Mouse (Mus musculus): ENCODE data around the gene Cyp1a2. TPM values are rescaled to one million over a fixed set of nuclear protein-coding genes. Genes with fewer than 3 reads are reported as not detected.

Gene Cyp1a2
- total RNA-seq, 2 experiments from 2014 or later, result not detected

GRCm38 (mm10) chr9:57647286-57648108 is 36.0 kb downstream of the Cyp1a2 start:
- no peak for ATAC-seq (replicated peaks; ENCODE audit: poor library complexity, severe bottlenecking)

- peak; percentile 74 for ATAC-seq (replicated peaks; ENCODE audit: poor library complexity, severe bottlenecking)
These were observed 36.9 kb downstream of the Cyp1a2 start for GRCm38 (mm10) chr9:57646551-57647103.

DNA sequence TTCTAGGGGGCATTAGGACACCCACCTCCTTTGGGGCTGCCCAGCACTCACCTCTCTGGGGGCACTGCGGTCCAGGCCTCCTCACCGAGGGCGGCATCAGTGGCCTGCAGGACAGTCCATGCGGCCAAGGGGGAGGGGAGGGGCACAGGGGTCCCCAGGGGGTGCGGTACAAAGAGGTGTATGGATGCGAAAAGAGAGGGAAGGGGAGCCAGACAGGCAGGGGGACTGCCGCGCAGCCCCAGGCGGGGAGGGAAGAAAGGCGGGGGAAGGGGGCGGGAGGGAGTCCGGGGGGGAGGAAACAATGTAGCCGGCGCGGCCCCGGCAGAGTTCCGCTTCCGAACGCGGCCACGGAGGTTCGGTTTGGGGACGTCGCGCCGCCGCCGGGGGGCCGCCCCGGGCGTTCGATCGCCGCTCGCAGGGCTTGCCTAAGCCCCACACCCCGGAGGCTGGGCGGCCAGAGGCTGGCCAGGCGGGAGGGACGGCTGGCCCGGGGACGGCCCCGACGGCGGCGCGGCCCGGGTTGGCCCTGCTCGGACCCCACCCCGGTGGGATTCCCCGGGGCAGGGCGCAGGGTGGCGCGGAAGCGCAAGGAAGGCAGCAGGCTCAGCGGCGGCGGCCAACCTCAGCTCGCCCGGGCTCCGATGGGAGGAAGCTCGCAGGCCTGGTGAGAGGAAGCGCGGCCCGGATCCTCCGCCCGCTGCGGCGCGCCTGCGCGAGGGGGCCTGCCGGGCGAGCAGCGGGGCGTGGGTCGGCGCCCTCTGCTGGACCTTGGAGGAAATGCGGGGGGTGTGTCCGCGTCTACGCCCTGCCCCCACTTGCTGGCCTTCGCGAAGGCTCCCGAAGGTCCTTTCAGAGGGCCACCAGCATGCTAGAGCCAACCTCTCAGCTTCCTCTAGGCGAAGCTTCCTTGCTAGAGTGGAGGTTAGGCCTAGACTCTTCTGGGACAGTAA is 38.3 kb downstream of the Cyp1a2 start:
- ATAC-seq (replicated peaks; ENCODE audit: poor library complexity, severe bottlenecking), result peak; percentile 58

DNA sequence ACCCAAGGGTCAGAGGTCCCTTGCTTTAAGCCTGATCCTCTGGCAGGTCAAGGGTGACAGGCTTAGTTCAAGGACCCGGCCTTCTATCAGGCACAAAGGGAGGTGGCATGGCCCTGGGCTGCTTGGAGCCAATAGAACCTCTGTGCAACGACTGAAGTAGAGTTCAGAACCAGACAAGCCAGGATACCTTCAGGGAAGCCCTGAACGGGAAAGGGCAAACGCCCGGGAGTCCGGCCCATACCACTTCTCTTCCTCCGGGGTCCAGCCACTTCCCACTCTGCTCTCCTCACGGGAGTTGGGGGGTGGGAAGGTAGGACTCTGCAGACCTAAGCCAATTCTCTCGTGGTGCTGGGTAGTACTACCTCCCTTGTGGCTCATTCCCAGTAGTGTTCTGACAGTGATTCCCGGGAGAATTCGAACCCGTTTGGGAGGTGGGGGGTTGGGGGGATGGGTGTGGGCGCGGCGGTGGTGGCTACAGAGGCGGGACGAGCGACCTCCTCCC is 39.0 kb downstream of the Cyp1a2 start:
- ATAC-seq (replicated peaks; ENCODE audit: poor library complexity, severe bottlenecking), result no peak

DNA sequence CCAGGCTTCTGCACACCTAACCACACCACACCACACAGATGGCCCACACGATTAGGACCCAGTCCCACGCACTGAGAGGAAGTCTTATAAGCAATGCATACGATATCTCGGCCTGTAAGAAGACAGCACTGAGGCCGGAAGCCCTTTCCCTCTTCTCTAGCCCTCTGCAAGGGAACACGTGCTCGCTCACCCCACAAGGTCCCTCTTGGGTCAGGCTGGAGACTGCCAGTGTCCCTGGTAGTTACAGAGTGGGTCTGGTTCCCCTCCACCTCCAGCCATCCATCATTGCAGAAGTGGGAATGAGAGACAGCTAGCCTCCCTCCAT is 39.7 kb downstream of the Cyp1a2 start:
- peak; percentile 15 for ATAC-seq (replicated peaks; ENCODE audit: poor library complexity, severe bottlenecking)

DNA sequence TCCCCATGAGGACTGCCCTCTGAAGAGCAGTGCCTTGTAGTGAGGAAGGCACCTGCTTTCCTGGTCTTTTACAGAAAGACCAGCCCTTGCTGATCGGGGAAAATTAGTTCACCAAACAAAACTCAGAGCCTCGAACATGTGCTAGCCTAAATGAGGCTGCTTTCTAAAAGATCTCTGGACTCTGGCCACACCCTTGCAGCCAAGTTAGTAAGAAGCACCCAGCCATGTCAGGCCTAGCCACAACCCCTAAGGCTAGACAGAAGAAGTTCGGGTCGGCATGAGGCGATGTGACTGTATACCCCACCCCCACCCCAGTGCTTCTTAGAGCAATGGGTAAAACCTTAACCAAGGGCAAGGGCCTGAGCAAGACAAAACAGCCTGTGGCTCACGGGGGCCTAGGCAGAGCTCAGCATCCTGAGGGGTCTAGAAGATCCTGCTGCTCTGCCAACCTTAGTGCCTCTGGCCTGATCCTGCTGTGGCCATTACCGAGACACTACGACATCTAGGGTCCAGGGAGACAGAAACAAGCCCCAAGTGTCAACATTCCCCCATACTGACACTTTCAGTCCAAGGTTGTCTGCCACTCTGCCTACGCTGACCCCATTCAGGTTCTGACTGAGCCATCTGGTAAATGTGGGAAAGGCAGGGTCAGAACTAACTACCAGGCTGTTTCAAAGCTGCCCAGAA is 40.2 kb downstream of the Cyp1a2 start:
- ATAC-seq (replicated peaks; ENCODE audit: poor library complexity, severe bottlenecking), result no peak

DNA sequence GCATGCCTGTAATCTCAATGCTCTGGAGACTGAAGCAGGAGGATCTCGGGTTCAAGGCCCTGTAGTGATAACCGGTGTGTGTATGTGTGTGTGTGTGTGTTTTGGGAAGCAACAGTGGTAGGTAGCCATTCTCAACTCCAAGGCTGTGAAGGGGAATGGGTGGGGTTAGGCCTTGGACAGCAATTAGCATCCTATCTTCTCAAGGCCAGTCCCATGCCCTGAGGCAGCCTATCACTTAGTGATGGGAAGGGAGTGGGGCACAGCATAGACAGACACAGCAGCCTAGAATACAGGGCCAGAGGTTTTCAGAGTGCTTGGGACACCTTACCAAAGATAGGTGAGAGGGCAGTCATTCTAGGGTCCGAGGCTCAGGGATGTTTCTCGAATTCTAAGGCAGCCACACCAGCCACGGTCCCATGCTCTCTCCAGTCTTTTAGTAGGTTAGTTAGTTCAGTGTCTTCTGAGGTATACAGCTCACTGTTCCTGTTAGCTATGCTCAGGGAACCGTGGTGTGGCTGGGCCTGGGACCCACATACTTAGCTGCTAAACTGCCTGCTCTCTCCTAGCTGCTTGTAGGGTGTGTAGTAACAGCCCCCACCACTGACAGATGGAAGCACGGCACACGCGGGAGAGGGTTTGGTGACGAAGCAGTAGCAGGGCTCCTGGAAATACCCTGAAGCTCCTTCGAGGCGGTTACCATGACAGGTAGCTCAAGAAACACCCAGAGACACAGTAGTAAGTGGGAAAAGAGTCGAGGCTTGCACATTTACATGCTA is 41.5 kb downstream of the Cyp1a2 start:
- no peak for ATAC-seq (replicated peaks; ENCODE audit: poor library complexity, severe bottlenecking)

GRCm38 (mm10) chr9:57641022-57641421 is 42.5 kb downstream of the Cyp1a2 start:
- ATAC-seq (replicated peaks; ENCODE audit: poor library complexity, severe bottlenecking), result no peak

DNA sequence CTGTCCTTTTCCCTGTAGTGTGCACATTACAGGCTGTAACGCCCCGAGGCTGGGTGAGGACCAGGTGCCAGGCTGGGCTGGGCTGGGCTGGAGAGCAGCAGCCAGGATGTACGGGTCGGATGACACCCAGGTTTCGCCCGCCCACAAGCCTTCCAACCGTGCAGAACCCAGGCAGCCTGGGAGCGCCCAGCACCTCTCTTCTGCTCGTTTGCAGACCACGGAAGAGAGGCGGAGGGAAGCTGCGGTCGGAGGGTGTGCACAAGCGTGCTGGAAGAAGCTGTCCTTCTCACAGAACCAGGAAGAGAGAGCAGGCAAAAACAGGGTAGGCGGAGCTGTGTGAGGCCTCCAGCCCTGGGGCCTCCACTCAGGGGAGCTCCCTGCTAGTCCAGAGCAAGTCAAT is 43.1 kb downstream of the Cyp1a2 start:
- ATAC-seq (replicated peaks; ENCODE audit: poor library complexity, severe bottlenecking), result peak; percentile 69

GRCm38 (mm10) chr9:57639661-57640328 is 43.7 kb downstream of the Cyp1a2 start:
- no peak for ATAC-seq (replicated peaks; ENCODE audit: poor library complexity, severe bottlenecking)

- no peak for ATAC-seq (replicated peaks; ENCODE audit: poor library complexity, severe bottlenecking)
These were observed 44.6 kb downstream of the Cyp1a2 start for GRCm38 (mm10) chr9:57638651-57639459.

DNA sequence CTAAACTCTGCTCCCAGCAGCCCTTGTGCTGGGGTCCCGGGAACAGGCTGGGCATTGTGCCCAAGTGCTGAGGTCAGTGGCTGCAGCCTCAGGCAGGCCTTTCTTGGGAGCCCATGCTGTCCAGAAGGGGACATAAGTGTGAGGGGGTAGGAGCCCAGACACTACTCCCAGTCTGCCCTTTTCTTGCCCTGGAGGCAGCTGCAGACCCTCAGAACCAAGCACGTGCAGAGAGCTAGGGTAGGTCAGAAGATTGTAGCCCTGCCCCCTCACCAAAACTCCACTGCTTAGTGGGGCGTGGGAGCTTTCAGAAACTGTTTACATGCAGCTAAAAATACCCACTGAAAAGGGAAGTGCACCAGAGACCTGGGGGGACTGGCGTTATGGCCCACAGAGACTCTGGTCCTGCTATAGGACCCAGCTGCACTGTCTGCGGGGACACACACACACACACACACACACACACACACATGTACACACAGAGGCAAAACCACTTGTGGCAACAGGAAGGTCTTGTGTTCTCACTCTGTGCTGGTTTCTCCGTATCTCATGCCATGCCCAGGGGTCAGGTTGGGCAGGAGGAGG is 45.7 kb downstream of the Cyp1a2 start:
- ATAC-seq (replicated peaks; ENCODE audit: poor library complexity, severe bottlenecking), result peak; percentile 63

- ATAC-seq (replicated peaks; ENCODE audit: poor library complexity, severe bottlenecking), result no peak
These were observed 46.2 kb downstream of the Cyp1a2 start for GRCm38 (mm10) chr9:57637272-57637671.

DNA sequence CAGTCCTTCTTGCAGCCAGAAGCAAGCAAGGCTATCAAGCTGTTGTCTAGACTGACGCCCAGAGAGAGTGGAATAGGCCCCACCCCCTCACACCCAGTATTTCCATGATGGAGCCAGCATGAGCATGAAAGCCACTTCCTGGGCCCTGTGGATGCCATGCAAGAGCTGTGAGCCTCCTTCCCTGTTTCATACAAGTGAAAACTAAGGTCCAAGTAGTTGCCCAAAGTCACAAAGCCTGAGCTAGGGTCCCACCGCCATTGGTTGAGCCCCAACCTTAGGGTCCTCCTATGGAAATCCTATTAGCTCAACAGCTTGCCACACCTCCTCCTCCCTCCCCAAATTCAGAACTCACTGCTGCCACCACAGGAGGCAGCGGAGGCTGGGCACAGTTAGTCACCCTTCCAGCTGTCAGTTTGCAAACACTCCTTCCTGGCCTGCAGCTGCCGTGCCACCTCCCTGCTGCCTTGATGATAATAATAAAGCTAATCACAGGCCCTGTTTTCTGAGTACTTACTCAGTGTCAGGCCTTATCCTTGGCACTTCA is 50.0 kb downstream of the Cyp1a2 start:
- peak; percentile 20 for ATAC-seq (replicated peaks; ENCODE audit: poor library complexity, severe bottlenecking)

- peak; percentile 57 for ATAC-seq (replicated peaks; ENCODE audit: poor library complexity, severe bottlenecking)
These were observed 54.2 kb downstream of the Cyp1a2 start for GRCm38 (mm10) chr9:57629118-57629874.

DNA sequence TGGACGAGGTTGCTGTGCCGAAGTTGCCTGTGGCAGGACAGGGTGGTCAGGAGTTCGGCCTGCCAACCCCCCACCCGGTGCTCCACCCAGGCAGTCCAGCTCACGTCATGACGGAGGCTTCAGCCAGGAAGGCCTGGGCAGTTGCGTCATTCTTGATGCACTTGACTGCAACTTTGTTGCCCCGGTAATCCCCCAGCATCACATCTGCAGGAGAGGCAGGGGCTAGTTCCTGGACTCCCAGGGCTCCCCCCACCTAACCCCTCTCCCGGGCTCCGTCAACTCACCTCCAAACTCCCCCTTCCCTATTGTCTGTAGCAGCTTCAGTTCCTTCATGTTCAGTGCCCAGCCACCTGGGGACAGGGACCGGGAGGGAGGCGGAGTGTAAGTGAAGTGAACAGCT is 54.8 kb downstream of the Cyp1a2 start:
- ATAC-seq (replicated peaks; ENCODE audit: poor library complexity, severe bottlenecking), result no peak

GRCm38 (mm10) chr9:57627892-57628291 is 55.6 kb downstream of the Cyp1a2 start:
- ATAC-seq (replicated peaks; ENCODE audit: poor library complexity, severe bottlenecking), result no peak
